Mouse (Mus musculus): ENCODE data around the gene Rprd2. TPM values are rescaled to one million over a fixed set of nuclear protein-coding genes. Genes with fewer than 3 reads are reported as not detected.

Gene Rprd2
- total RNA-seq, 2 experiments from 2014 or later: 41.9 to 43.8 TPM

DNA sequence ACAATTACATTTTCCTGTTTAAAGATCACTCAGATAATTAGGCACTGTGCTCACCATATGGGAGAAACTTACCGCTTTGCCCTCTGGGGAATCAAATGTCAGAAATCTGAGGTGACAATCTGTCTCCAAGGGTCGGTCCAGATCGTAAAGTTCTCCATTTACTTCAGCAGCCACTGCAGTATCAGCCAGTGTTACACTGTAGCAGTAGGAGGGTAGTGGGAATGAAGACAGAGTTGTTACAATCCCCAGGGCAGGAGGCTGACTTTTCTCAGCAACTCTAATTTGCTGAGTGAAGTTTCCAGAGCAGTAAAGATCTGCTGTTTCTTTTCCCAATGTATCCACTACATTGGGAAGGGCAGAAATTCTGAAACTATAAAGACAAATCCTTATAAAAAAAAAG, 65.7 kb downstream of the Rprd2 start:
- no peak for DNase-seq
- intact Hi-C loops (cut with DNase I): loop anchor here (5.0 kb wide), 1 partner anchor 126 kb away; no protein-coding TSS in a partner anchor

DNA sequence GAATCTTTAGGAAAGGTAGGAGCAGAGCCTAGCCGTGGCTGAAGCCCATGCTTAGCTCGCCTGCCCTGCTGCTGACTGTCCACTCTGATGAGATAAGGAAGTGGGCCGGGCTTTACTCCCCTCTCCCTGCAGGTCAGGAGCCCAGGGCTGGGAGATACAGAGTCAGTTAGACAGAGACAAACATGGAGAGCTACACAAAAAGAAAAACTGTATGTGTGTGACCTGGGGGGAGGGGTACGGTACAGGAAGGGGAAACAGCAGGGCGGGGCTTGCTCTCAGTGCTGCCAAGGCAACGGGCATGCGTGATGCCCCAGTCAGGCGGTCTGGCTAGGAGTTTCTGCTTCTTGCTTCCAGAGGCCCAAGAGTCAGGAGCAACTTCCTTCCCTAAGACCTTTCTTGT, 78.3 kb downstream of the Rprd2 start:
- DNase-seq: peak; percentile 42 to 58
- intact Hi-C loops (cut with DNase I): no loop called here

DNA sequence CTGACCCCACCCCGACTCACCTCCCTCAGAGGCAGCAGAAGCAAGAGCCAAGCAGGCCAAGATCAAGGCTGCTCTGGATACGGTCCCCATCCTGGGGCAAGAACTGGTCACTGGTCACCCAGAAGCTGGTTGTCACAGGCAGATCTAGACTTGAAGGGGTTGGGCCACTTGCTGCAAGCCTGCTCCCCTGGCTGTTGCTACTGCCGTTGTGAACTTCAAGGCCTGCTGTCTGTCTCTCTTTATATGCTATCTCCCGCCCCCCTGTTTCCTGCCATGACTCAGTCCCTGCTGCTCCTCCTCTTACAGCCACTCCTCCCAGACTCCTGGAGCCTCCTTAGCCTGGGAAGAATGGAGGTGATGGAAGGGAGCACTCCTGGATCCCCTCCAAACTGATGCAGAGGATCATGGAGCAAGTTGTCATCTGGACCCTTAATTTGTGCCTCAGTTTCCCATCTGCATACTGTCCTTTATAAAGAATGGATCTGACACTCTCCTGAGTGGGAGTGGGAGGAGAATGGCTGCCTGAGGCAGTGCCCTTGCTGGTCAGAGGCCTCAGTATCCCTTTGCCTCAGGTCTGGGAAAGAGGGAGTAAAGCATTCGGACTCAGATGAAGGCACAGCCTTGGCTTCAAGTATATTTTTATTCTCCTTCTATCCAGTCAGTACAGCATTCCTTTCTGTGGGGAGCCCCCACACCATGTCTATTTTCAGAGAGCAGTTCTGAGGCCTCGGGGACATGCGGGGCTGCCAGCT, 79.1 kb downstream of the Rprd2 start, which contains the start of gene Ecm1:
Ecm1 (minus strand) TSS at position 217 of the 752 bp plus-strand sequence.
- intact Hi-C loops (cut with DNase I): no loop called here

DNA sequence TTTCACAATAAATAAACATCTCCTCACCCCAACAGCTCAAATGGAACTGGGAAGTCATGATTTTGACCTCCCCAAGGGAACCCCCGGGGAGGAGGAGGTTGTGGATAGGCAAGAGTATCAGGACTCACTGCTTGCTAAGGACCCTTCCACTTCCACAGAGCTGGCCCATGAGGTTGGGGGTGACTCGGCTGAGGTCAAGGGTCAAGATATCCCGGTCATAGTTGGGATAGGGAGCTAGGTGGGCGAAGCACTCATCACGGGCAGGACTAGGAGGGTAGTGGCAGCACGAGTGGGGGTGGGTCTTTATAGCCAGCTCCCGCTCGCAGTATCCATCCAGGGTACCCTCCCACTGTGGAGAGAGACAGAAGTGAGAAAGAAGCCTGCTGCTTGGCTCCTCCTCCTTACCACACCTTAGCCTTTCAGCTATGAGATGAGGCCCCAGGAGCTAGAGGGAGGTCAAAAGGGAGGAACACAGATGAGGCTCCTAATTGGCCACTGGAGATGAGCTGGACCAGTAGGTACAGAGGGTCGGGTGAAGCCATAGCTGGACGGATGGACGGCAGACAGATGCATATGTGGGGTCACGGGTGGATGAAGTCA, 83.5 kb downstream of the Rprd2 start:
- no peak for DNase-seq
- intact Hi-C loops (cut with DNase I): no loop called here

More for the DNA sequence above, 79.1 kb downstream of the Rprd2 start, which contains the start of gene Ecm1:
- peak; percentile 69 to 78 for DNase-seq

DNA sequence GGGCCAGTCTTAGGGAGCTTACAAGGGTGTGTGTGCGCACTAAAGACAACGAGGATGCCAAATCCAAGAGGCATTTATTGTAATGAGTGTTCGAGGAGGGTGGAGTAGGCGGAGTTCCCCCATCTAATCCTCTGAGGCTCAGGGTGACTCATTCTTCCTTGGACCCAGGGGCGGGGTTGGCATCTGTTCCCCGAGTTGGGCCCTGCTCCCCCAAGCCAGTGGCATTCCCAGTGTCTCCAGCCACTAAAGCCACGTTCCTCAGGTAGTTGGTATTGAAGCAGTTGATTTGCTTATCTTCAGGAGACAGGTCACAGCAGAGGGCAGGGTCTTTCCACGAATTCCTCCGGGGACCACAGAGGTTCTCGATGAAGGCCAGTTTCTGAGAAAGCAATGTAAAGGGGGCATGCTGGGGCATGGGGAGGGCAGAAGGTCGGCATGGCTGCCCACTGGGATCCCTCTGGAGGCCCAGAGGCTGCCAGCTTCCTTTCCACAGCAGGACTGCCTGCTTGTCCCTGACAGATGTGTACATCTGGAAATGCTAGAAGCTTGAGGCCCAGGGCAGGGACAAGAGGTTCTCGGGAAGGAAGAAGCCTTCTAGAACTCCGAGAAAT, 84.5 kb downstream of the Rprd2 start:
- intact Hi-C loops (cut with DNase I): no loop called here
- peak; percentile 44 to 45 for DNase-seq

DNA sequence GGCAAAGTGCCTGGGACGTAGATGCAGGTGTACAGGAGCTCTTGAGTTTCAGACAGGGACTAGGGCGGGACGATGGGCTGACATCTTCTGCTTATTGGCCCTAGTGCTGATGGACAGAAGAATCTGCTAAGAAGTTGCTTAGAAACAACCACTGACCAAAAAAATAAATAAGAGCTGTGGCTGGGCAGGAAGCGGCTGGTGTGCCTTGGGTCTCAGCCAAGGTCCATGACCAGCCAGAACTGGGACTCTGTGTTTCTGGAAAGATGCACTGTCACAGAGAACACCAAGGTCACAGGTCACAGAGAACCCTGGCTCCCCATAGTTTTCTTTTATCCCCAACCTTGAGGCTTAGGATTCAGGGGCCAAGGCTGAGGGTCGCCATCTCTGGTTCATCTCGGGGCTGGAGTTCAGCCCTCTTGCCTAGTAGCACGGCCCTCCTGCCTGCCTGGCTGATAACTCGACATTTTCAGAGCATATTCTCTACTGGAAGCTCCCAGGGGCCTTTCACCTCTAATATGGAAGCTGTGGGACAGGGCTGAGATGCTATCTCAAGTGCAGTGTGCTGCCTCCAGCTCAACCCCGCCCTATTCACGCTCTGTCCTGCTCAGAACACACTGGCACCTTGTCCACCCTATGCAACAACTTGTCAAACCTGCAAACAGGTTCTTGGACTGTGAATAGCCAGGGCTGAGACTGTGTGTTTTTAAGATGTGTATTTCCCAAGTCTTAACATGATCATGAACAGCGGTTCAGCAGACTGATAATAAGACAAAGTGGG, 85.7 kb downstream of the Rprd2 start:
- intact Hi-C loops (cut with DNase I): no loop called here
- peak; percentile 47 to 62 for DNase-seq

DNA sequence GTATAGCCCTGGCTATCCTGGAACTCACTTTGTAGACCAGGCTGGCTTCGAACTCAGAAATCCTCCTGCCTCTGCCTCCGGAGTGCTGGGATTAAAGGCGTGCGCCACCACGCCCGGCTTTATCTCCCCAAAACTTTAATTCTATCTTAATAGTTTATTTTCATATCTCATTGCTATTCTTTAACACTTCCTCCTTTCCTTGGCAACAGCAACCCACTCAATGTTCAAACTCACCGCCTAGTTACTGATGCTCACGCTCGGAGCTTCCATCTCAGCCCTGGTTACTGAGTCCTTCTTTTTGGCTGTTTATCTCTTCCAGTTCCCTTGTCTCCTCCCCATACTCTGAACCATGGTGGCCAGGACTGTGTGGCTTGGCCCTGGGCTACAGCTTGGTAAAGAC, 86.4 kb downstream of the Rprd2 start:
- intact Hi-C loops (cut with DNase I): no loop called here

DNA sequence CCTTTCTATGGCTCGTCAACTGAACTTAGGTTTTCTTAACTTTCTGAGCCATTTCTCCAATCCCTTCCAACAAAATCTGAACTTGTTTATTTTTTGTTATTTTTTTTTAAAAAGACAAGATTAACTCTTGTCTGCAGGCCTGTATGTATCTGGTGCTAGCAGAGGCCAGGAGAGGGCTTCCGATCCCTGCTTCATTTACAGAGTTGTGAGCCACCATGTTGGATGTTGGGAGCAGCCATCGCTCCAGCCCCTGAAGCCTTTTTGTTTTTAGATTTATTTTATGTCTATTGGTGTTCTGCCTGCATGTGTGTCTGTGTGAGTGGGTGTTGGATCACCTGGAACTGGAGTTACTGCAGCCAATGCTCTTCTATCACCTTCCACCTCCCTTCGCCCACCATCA, 86.9 kb downstream of the Rprd2 start:
- intact Hi-C loops (cut with DNase I): no loop called here
- no peak for DNase-seq

More for the DNA sequence above, 86.4 kb downstream of the Rprd2 start:
- DNase-seq: no peak

DNA sequence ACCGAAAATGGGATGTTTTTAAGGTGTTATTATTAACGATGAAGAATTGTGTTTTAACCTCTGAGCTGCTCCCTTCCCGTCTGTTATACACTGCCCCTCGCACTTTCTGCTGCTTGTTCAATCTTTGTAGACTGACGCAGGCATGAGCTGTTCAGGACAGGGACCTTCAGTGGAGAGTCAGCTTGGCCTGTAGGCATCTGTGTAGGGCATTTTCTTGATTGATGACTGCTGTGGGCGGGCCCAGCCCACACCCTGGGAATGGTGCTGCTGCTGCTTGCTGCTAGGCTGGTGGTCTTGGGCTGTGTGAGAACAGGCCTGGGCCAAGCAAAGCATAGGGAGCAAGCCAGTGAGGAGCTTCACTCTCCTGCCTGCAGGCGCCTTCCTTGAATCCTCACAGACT, 88.2 kb downstream of the Rprd2 start:
- DNase-seq: no peak
- intact Hi-C loops (cut with DNase I): no loop called here

DNA sequence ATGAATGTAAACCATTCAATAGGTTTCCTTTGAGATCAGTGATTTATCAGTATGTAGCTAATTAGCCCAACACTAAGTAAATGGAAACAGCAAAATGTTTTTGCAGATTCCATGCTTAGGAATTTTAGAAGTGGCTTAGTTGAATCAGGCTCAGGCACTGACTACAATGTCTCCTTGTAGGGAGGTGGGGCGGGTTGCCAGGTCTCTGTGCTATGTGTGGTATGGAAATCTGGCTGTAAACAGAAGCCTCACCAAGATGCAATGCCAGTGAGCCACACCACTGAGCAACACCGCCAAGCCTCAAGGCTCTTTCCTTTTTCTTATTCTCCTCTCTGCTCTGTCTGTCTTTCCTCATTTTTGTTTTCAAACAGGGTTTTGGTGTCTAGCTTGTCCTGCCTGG, 89.8 kb downstream of the Rprd2 start:
- intact Hi-C loops (cut with DNase I): no loop called here
- no peak for DNase-seq

DNA sequence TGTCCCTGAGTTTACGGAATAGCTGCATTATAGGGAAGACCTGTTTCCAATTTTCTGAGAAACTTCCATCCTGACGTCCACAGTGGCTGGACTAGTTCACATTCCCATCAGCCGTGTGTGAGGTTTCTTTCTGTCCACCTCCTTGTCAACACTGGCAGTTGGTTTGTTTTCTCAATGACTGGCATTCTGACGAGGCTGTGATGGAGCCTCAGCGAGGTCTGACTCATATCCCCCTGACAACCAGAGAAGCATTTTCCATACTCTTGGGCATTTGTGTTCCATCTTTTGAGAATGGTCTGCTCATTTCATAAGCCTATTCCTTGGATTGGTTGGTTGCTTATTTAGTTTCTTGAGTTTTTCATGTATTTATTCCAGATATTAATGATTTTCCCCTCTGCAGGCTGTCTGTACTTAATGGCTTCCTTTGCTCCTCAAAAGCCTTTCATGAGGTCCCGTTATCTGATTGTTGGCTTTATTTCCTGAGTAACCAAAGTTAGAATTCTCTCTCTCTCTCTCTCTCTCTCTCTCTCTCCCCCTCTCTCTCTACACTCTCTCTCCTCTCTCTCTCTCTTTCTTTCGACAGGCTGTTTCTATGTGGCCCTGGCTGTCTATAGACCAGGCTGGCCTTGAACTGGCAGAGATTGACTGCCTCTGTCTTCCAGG, 91.8 kb downstream of the Rprd2 start:
- no peak for DNase-seq
- intact Hi-C loops (cut with DNase I): no loop called here

DNA sequence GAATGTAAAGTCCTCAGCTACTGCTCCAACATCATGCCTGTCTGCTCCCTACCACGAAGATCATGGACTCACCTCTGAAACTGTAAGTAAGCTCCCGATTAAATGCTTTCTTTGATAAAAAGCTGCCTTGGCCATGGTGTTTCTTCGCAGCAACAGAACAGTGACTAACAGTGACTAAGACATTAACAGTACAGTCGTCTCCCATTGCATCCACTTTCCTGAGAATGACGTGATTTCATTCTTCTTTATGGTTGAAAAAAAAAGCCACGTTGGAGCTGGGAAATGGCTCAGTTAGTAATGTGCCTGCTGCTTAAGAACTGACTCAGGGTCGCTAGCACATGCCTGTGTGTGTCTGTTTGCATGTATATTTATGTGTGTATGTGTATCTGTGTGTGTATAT, 92.8 kb downstream of the Rprd2 start:
- no peak for DNase-seq

DNA sequence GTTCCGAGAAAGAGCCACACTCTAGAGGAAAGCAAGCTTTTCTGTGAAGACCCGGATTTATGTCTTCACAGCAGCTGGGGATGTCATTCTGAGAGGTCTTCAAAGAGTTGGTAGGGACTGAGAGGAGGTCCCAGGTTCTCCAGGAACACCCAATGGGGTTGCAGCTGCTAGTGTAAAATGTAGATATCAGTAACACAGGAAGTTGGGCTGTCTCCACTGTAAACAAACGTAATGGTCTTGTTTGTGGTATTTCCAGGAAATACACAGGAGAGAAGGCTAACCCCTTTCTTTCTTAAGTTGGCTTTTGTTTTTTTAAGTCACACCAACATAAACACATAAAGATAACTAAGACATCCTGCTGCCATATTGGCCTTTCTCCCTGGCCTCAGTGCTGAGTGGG, 96.3 kb downstream of the Rprd2 start:
- intact Hi-C loops (cut with DNase I): no loop called here
- no peak for DNase-seq

More for the DNA sequence above, 92.8 kb downstream of the Rprd2 start:
- intact Hi-C loops (cut with DNase I): no loop called here

DNA sequence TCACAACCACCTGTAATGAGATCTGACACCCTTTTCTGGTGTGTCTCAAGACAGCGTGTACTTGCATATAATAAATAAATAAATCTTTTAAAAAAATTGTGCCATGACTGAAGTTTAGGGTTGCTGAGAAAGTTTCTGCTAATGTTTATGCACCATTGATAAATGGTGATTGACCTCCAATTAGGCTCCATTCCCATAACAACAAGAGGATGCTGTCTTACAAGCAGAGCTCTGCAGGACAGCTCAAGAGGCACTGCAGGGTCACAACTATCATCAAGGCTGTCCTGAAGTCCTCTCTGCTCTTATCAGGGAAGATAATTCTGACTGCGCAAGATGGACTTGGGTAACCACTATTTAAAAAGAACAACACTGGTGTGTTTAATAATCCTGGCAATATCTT, 100.5 kb downstream of the Rprd2 start:
- DNase-seq: no peak
- intact Hi-C loops (cut with DNase I): no loop called here

DNA sequence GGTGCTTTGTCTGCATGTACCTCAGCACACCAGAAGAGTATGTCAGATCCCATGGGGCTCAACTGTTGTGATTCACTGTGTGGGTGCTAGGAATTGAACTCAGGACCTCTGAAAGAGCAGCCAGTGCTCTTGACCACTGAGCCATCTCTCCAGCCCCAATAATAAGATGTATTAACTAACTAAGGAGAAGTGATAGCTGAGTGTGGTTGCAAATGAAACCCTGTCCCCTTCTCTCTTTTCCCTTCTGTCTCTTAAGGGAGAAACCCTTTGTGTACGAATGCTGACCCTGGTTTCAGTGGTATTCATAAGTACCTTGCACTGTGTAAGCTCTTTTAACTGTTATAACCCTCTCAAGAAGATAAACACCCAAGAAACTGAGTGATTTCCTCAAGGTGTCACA, 102.6 kb downstream of the Rprd2 start:
- intact Hi-C loops (cut with DNase I): no loop called here
- DNase-seq: no peak

Small RNA genes within 50 kb of the gene (microRNA-seq; reads per million reads assigned to microRNA genes)
- gene Mir7014 (ENCODE audit: borderline number of aligned reads in 2 of 2): 0 to 0.72 reads per million in 2 experiments

Other genes with a start within 250 kb of the Rprd2 start
- gene Golph3l, start 229.9 kb downstream of the Rprd2 start, total RNA-seq (2021): 10 to 100 TPM; 19.1 to 20.0 TPM
- 10 to 100 TPM; 73.0 to 75.0 TPM for gene Ensa, start 193.9 kb downstream of the Rprd2 start, total RNA-seq (2021)
- gene Mcl1, start 160.1 kb downstream of the Rprd2 start, total RNA-seq (2021): 100 to 1,000 TPM; 151 to 156 TPM
- 10 to 100 TPM; 62.2 to 67.6 TPM for gene Adamtsl4, start 130.9 kb downstream of the Rprd2 start, total RNA-seq (2021)
- 10 to 100 TPM; 59.4 to 60.0 TPM for gene Ecm1, start 79.3 kb downstream of the Rprd2 start, total RNA-seq (2021)
- gene Tars2, start 58.7 kb downstream of the Rprd2 start, total RNA-seq (2021): 10 to 100 TPM; 42.9 to 46.2 TPM
- gene Prpf3, start 37.0 kb upstream of the Rprd2 start, total RNA-seq (2021): 10 to 100 TPM; 17.6 to 21.3 TPM
- 100 to 1,000 TPM; 318 to 326 TPM for gene Mrps21, start 52.7 kb upstream of the Rprd2 start, total RNA-seq (2021)
- 10 to 100 TPM in 1 of 2 experiments, 1 to 10 TPM in 1; 4.5 to 20.1 TPM for gene Ciart, start 63.4 kb upstream of the Rprd2 start, total RNA-seq (2021)
- gene BC028528, start 73.1 kb upstream of the Rprd2 start, total RNA-seq (2021): 10 to 100 TPM; 11.4 to 11.7 TPM
- gene Aph1a, start 75.1 kb upstream of the Rprd2 start, total RNA-seq (2021): 100 to 1,000 TPM; 114 to 122 TPM
- 100 to 1,000 TPM; 152 to 202 TPM for gene Car14, start 85.8 kb upstream of the Rprd2 start, total RNA-seq (2021)
- 10 to 100 TPM; 82.7 to 85.9 TPM for gene Anp32e, start 110.4 kb upstream of the Rprd2 start, total RNA-seq (2021)
- 10 to 100 TPM; 73.4 to 81.1 TPM for gene Plekho1, start 177.1 kb upstream of the Rprd2 start, total RNA-seq (2021)
- gene Vps45, start 239.6 kb upstream of the Rprd2 start, total RNA-seq (2021): 10 to 100 TPM; 22.3 to 26.0 TPM